Mouse (Mus musculus): ENCODE measurements at regions not wholly inside any gene's neighbourhood (a gene's known extent, or its start where the extent isn't known, plus 50 kb on each side); places are given as distances from the start of the nearest gene placed in this dataset.

DNA sequence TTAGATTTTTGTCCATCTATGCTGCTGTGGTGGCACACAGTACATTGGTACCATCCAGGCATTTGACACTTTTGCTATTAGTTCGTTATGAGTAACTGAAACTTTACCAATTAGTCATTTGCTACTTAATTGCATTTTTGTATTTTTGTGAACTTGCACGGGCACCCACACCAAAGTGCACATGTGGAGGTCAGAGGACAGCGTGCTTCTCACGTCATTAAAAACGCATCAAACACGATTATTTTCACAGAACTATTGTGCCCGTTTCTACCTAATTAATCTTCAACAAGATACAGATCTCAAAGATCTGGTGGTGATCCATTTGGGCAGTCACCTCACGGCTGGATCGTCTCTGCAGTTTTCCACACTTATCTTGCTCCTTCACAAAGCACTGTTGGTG lies 105.1 kb downstream of the Rpl14 start:
- ATAC-seq (replicated peaks; ENCODE audit: poor library complexity, severe bottlenecking): no peak

- ATAC-seq (replicated peaks; ENCODE audit: poor library complexity, severe bottlenecking): no peak
Measured at GRCm38 (mm10) chr9:120676771-120677170, 105.5 kb downstream of the Rpl14 start.

DNA sequence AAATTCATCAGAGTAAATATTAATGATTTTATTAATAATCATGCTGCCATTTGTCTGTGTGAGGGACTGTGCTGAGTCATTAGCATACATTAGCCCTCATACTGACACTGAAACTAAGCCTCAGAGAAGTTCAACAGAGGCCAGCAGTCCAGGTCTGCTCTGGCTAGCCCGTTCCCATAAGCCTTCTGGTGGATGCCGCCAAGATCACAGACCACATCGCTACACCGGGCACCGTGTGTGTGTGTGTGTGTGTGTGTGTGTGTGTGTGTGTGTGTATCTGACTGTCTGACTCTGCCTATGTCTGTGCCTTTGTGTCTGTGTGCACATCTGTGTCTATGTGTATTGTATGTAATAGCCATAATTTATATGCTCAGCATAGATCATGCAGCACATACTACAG lies 106.0 kb downstream of the Rpl14 start:
- no peak for ATAC-seq (replicated peaks; ENCODE audit: poor library complexity, severe bottlenecking)

- ATAC-seq (replicated peaks; ENCODE audit: poor library complexity, severe bottlenecking): no peak
Measured at GRCm38 (mm10) chr9:120679822-120680426, 108.7 kb downstream of the Rpl14 start.

- ATAC-seq (replicated peaks; ENCODE audit: poor library complexity, severe bottlenecking): no peak
Measured at GRCm38 (mm10) chr9:120681404-120681803, 110.2 kb downstream of the Rpl14 start.

- ATAC-seq (replicated peaks; ENCODE audit: poor library complexity, severe bottlenecking): no peak
Measured at GRCm38 (mm10) chr9:120685961-120686360, 114.7 kb downstream of the Rpl14 start.

DNA sequence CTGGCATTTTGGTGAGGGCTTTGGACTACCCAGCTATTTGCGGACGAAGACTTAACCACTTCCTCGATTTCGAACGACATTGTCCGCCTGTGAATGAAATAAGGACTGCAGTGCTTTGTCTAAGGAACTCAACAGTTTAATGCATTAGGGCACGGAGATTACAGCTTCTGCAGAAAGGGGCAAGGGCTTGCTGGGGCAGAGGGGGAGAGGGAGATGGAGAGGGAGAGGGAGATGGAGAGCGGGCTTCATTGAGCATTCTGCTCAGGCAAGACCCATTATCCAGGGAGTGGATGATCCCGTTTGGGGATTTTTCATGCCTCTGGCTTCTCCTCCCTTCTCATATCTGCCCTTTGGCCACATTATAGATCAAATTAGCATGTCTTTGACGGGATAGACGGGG lies 117.8 kb downstream of the Rpl14 start:
- no peak for ATAC-seq (replicated peaks; ENCODE audit: poor library complexity, severe bottlenecking)

GRCm38 (mm10) chr9:120690510-120690909 lies 119.3 kb downstream of the Rpl14 start:
- no peak for ATAC-seq (replicated peaks; ENCODE audit: poor library complexity, severe bottlenecking)

DNA sequence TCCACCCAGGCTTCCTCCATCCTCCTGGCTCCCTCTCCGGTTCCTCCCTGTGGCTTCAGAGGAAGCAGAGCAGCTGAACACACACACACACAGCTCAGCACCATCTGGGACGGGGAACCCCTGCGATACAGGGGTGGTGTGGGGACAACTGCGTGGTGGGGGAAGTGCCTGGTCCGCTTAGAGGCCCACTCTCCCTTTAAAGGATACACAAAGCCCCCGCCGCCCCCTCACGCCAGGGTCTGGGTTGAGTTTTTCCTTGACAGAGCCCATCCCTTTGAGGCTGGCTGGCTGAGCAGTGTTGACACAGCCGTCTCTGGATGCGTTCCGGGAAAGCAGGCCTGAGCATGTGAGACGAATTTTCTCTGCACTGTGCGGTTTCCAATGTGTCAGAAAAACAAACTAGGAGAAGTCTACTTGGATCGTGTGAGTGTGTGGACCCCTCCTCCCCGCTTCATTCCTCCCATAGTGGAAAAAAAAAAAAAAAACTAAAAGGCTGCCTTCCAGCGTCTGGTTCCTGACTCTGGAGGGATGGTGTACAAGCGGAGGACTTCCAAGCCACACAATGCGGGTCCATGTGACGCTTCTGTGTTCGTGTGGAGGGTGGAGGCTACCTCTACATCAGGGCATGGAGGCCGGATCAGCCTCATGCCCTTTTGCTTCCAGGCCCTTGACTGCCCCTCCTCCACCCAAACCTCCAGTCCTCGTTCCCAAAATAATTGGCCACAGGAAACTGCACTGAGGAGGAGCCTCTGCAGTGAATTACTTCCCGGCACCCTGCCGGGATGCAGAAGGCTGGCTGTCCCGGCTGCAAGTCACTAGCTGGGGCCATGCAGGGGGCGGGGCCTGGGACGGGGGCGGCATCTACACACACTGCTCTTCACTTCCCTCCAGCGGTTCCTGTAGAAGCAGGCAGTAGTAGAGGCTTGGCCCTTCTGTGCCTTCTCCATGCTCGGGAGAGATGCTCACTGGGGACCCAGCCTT lies 120.0 kb downstream of the Rpl14 start:
- peak; percentile 97 for ATAC-seq (replicated peaks; ENCODE audit: poor library complexity, severe bottlenecking)

GRCm38 (mm10) chr9:120691971-120692401 lies 120.7 kb downstream of the Rpl14 start:
- no peak for ATAC-seq (replicated peaks; ENCODE audit: poor library complexity, severe bottlenecking)

GRCm38 (mm10) chr9:120694457-120694856 lies 123.2 kb downstream of the Rpl14 start:
- ATAC-seq (replicated peaks; ENCODE audit: poor library complexity, severe bottlenecking): no peak

DNA sequence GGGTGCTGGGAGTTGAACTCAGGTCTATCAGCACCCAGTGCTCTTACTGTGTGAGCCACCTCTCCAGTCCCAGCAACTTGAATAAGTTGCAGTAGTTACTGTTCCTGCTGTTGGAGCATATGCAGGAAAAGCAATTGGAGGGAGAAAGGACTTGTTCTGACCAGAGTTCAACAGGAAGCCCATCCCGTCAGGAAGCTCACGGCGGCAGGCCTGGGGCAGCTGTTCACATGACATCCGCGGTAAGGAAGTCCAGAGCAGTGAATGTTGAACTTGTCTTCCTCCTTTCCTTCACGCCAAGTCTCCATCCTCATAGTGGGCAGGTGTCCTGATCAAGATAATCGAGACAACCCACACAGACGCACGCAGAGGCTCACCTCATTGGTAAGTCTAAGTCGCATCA lies 124.7 kb downstream of the Rpl14 start:
- no peak for ATAC-seq (replicated peaks; ENCODE audit: poor library complexity, severe bottlenecking)

DNA sequence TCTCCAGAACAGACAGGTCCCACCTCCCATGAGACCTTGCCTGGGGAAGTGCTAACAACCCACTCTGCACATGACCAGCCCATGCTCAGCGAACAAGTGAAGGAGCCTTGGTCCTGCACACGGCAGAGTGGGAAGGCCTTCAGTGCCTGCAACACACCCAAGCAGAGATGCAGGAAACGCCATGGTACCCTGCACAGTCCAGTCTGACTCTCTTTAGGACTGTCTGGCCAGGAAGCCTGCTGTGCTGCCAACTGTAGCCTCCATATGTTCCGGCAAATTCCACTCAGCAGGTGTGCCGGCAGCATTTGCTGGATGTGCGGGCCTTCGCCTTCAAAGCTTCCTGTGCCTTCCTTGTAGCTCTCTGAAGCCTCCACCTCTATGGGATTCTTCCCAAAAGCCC lies 126.5 kb downstream of the Rpl14 start:
- ATAC-seq (replicated peaks; ENCODE audit: poor library complexity, severe bottlenecking): no peak

GRCm38 (mm10) chr9:120699781-120700180 lies 128.5 kb downstream of the Rpl14 start:
- no peak for ATAC-seq (replicated peaks; ENCODE audit: poor library complexity, severe bottlenecking)

- no peak for ATAC-seq (replicated peaks; ENCODE audit: poor library complexity, severe bottlenecking)
Measured at GRCm38 (mm10) chr9:120702836-120703235, 131.6 kb downstream of the Rpl14 start.

GRCm38 (mm10) chr9:120703291-120703930 lies 132.2 kb downstream of the Rpl14 start:
- no peak for ATAC-seq (replicated peaks; ENCODE audit: poor library complexity, severe bottlenecking)

DNA sequence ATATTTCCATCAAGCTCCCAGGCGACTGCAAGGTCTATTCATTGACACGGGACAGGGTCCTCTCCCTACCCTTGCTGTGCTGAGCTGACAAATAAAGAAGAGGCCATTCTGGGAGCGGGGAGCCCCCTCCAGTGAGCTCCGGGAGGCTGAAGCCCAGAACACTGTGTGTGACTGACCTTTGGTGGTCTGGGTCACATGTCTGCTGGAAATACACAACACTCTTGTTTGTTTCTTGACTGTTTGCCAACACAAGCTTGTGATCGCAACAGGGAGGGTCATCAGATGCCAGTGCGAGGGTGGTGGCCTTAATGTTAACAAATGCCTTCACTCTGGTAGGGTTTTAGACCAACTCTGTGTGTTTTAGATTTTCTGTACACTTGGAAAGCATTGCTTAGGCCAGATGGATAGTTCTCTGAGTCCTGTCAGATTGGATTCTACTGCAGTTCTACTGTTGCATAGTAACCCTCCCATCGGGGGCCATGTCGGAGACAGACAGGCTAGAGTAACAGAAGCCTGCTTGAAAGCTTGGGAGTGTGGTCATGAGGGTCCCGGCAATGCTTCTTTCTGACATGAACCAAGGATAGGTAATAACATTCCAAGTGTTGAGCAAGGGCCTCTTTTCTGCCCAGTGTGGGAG lies 135.4 kb downstream of the Rpl14 start:
- ATAC-seq (replicated peaks; ENCODE audit: poor library complexity, severe bottlenecking): no peak

DNA sequence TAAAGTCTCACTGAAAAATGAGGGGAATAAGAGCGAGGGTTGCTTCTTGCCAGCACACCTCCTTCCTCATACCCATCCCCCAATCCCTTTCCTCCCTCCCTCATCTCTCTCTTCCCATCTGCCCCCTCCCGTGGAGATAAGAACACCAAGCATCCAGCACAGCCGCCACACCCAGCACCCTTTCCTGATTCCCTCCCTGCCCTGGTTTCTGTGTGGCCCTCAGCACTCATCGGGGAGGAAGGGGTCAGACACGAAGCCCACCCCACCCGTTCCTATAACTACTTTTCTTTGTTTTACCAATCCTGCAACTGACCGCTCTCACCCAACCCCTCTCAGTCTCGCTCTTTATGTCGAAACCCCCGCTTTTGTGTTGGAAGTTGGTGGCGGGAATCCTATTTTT lies 137.3 kb downstream of the Rpl14 start:
- ATAC-seq (replicated peaks; ENCODE audit: poor library complexity, severe bottlenecking): no peak

DNA sequence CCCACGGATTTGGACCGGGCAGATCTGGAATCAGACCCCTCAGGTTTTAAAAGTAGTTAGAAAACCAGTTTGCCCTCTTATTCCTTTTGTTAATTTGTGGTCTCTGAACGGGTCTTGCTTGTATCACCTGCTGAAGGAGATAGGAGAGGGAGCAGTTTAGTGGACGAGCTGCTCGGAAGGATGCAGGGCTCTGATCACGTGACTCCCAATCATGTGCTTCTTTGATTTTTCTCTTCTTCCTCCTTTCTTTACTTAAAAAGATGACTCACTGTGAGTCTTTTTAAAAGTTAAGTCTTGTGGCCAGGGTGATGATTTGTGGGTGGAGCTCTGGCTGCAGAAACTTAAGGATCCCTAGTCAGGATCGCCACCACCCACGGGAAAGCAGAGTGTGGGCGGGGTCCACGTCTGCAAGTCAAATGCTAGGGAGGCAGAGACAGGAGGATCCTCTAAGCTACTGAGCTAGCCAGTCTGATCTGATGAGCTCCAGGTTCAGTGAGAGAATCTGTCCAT lies 138.0 kb downstream of the Rpl14 start:
- ATAC-seq (replicated peaks; ENCODE audit: poor library complexity, severe bottlenecking): no peak

- no peak for ATAC-seq (replicated peaks; ENCODE audit: poor library complexity, severe bottlenecking)
Measured at GRCm38 (mm10) chr9:120712987-120713386, 141.7 kb downstream of the Rpl14 start.

Data from granulocyte monocyte progenitor cell, adult 5-6 weeks (primary cell).